Mouse (Mus musculus) MEL (cell line): ENCODE results near the gene Uaca. TPM values are rescaled to one million over a fixed set of nuclear protein-coding genes. Genes with fewer than 3 reads are reported as not detected.

Source experiments
- DNase-seq: peaks from one replicate; pipeline ENCODE4 v3.0.0; 2011; ENCODE audit warnings: low read depth, low spot score
- H3K27ac ChIP-seq: 2 replicates; pipeline ENCODE4 v1.5.1; 2012; ENCODE audit warnings: low read depth, mild to moderate bottlenecking, control low read depth, low read length, moderate library complexity; ENCODE audit not compliant: control insufficient read depth
- H3K27me3 ChIP-seq, 2 experiments: fragments of 150-350 bp in 1 of 2; sonication (generic) in 1 of 2; 2 replicates each; pipeline ENCODE4 v1.6.1; 2012; ENCODE audit warnings: low read length in 2 of 2, mild to moderate bottlenecking in 2 of 2, improper control_type of control experiment in 1 of 2, moderate library complexity in 1 of 2; ENCODE audit not compliant: insufficient read depth in 2 of 2, control insufficient read depth in 1 of 2
- H3K36me3 ChIP-seq, 2 experiments: 2 replicates each; pipeline ENCODE4 v1.6.1; 2012 to 2014; ENCODE audit warnings: low read length in 2 of 2, improper control_type of control experiment in 1 of 2, inconsistent platforms in 1 of 2, mild to moderate bottlenecking in 1 of 2; ENCODE audit not compliant: insufficient read depth in 2 of 2, control insufficient read depth in 1 of 2
- H3K4me1 ChIP-seq, 2 experiments: fragments of 150-350 bp in 1 of 2; sonication (generic) in 1 of 2; 2 replicates each; pipeline ENCODE4 v1.6.1; 2012; ENCODE audit warnings: low read length in 2 of 2, improper control_type of control experiment in 1 of 2, mild to moderate bottlenecking in 1 of 2; ENCODE audit not compliant: insufficient read depth in 2 of 2, control insufficient read depth in 1 of 2
- H3K4me3 ChIP-seq, 2 experiments: fragments of 150-350 bp in 1 of 2; sonication (generic) in 1 of 2; 2 replicates each; pipeline ENCODE4 v1.5.1; 2012; ENCODE audit warnings: low read depth in 2 of 2, low read length in 2 of 2, mild to moderate bottlenecking in 2 of 2, moderate library complexity in 2 of 2, control low read depth in 1 of 2, improper control_type of control experiment in 1 of 2; ENCODE audit not compliant: control insufficient read depth in 1 of 2, insufficient read depth in 1 of 2
- H3K79me2 ChIP-seq: 2 replicates; pipeline ENCODE4 v1.6.1; 2012; ENCODE audit warnings: mild to moderate bottlenecking, low read length, moderate library complexity; ENCODE audit not compliant: control insufficient read depth, poor library complexity, insufficient read depth
- H3K9ac ChIP-seq: 2 replicates; pipeline ENCODE4 v1.6.1; 2012; ENCODE audit warnings: low read depth, mild to moderate bottlenecking, control low read depth, low read length, moderate library complexity; ENCODE audit not compliant: control insufficient read depth, poor library complexity, severe bottlenecking
- H3K9me3 ChIP-seq: fragments of 150-350 bp; sonication (generic); replicated peaks from 2 replicates; pipeline ENCODE4 v1.6.1; 2012; ENCODE audit warnings: mild to moderate bottlenecking, low read length, improper control_type of control experiment, moderate library complexity; ENCODE audit not compliant: insufficient read depth
- BHLHE40 ChIP-seq: IDR thresholded peaks from 2 replicates; pipeline ENCODE4 v1.6.1; 2012; ENCODE audit warnings: low read depth, mild to moderate bottlenecking, inconsistent platforms, low read length, improper control_type of control experiment, borderline replicate concordance
- CHD1 ChIP-seq: IDR thresholded peaks from 2 replicates; pipeline ENCODE4 v1.6.1; 2012; ENCODE audit warnings: low read depth, mild to moderate bottlenecking, inconsistent platforms, low read length, improper control_type of control experiment
- E2F4 ChIP-seq: IDR thresholded peaks from 2 replicates; pipeline ENCODE4 v1.6.1; 2011; ENCODE audit warnings: low read depth, low read length, improper control_type of control experiment, borderline replicate concordance
- ELF1 ChIP-seq: IDR thresholded peaks from 2 replicates; pipeline ENCODE4 v1.6.1; 2014; ENCODE audit warnings: low read depth, mild to moderate bottlenecking, inconsistent platforms, low read length, improper control_type of control experiment, moderate library complexity
- GATA1 ChIP-seq: IDR thresholded peaks from 2 replicates; pipeline ENCODE4 v1.6.1; 2011; ENCODE audit warnings: low read depth, low read length, improper control_type of control experiment
- JUND ChIP-seq: IDR thresholded peaks from 2 replicates; pipeline ENCODE4 v1.6.1; 2011; ENCODE audit warnings: low read depth, mild to moderate bottlenecking, improper control_type of control experiment, low read length
- KAT2A ChIP-seq: conservative IDR thresholded peaks from 2 replicates; pipeline ENCODE4 v1.6.1; 2012; ENCODE audit warnings: low read depth, low read length, improper control_type of control experiment, inconsistent platforms
- MAX ChIP-seq: IDR thresholded peaks from 2 replicates; pipeline ENCODE4 v1.6.1; 2011; ENCODE audit warnings: low read length, improper control_type of control experiment
- MAZ ChIP-seq: IDR thresholded peaks from 2 replicates; pipeline ENCODE4 v1.6.1; 2012; ENCODE audit warnings: low read depth, mild to moderate bottlenecking, inconsistent platforms, low read length, improper control_type of control experiment
- MEF2A ChIP-seq: IDR thresholded peaks from 2 replicates; pipeline ENCODE4 v1.6.1; 2014; ENCODE audit warnings: low read depth, mild to moderate bottlenecking, inconsistent platforms, low read length, improper control_type of control experiment; ENCODE audit not compliant: poor library complexity, insufficient replicate concordance, severe bottlenecking; ENCODE audit errors: extremely low read depth
- MYC ChIP-seq: IDR thresholded peaks from 2 replicates; pipeline ENCODE4 v1.6.1; 2011; ENCODE audit warnings: low read depth, mild to moderate bottlenecking, low read length, improper control_type of control experiment, moderate library complexity
- NELFE ChIP-seq: IDR thresholded peaks from 2 replicates; pipeline ENCODE4 v1.6.1; 2011; ENCODE audit warnings: low read depth, low read length, improper control_type of control experiment
- NRF1 ChIP-seq: IDR thresholded peaks from 2 replicates; pipeline ENCODE4 v1.6.1; 2014; ENCODE audit warnings: low read depth, mild to moderate bottlenecking, inconsistent platforms, low read length, improper control_type of control experiment, moderate library complexity; ENCODE audit not compliant: poor library complexity, insufficient read depth, severe bottlenecking
- POLR2A ChIP-seq, 2 experiments: IDR thresholded peaks; 2 replicates each; pipeline ENCODE4 v1.6.1; 2011 to 2012; ENCODE audit warnings: low read length in 2 of 2, mild to moderate bottlenecking in 2 of 2, control low read depth in 1 of 2, improper control_type of control experiment in 1 of 2, low read depth in 1 of 2, moderate library complexity in 1 of 2; ENCODE audit not compliant: control insufficient read depth in 1 of 2, insufficient read depth in 1 of 2, poor library complexity in 1 of 2
- POLR2AphosphoS5 ChIP-seq: IDR thresholded peaks from 2 replicates; pipeline ENCODE4 v1.6.1; 2012; ENCODE audit warnings: low read depth, borderline replicate concordance, mild to moderate bottlenecking, inconsistent platforms, low read length, moderate library complexity, mixed read lengths
- RAD21 ChIP-seq: IDR thresholded peaks from 2 replicates; pipeline ENCODE4 v1.6.1; 2011; ENCODE audit warnings: mild to moderate bottlenecking, low read depth, low read length, improper control_type of control experiment
- RCOR1 ChIP-seq: IDR thresholded peaks from 2 replicates; pipeline ENCODE4 v1.6.1; 2012; ENCODE audit warnings: low read depth, mild to moderate bottlenecking, inconsistent platforms, low read length, improper control_type of control experiment
- SMC3 ChIP-seq: IDR thresholded peaks from 2 replicates; pipeline ENCODE4 v1.6.1; 2011; ENCODE audit warnings: low read depth, low read length, improper control_type of control experiment
- TBP ChIP-seq: IDR thresholded peaks from 2 replicates; pipeline ENCODE4 v1.8.0; 2011; ENCODE audit warnings: low read depth, low read length, improper control_type of control experiment
- USF1 ChIP-seq: IDR thresholded peaks from 2 replicates; pipeline ENCODE4 v1.6.1; 2014; ENCODE audit warnings: low read depth, mild to moderate bottlenecking, inconsistent platforms, low read length, improper control_type of control experiment, moderate library complexity
- ZC3H11A ChIP-seq: IDR thresholded peaks from 2 replicates; pipeline ENCODE4 v1.6.1; 2012; ENCODE audit warnings: low read depth, mild to moderate bottlenecking, inconsistent platforms, low read length, improper control_type of control experiment
- ZKSCAN1 ChIP-seq: IDR thresholded peaks from 2 replicates; pipeline ENCODE4 v1.6.1; 2012; ENCODE audit warnings: low read depth, mild to moderate bottlenecking, inconsistent platforms, low read length, improper control_type of control experiment, moderate library complexity
- ZMIZ1 ChIP-seq: IDR thresholded peaks from 2 replicates; pipeline ENCODE4 v1.6.1; 2012; ENCODE audit warnings: low read depth, mild to moderate bottlenecking, inconsistent platforms, low read length, improper control_type of control experiment, moderate library complexity
- polyA plus RNA-seq, 2 experiments: library from polyadenylated mRNA; stranded (reverse) in 1 of 2; unstranded in 1 of 2; fragments of >175 nt in 1 of 2; fragments of >200 nt in 1 of 2; gene quantifications; 2 replicates each; pipeline versions ENCODE4 v1.2.1 to v1.2.4; 2012; ENCODE audit warnings: low replicate concordance in 2 of 2, low read depth in 1 of 2; ENCODE audit not compliant: insufficient read length in 2 of 2, insufficient read depth in 1 of 2, missing spikeins in 1 of 2
- total RNA-seq: library from RNA; depleted of rRNA; stranded (reverse); fragments of 300-350 nt; gene quantifications from 2 replicates; pipeline ENCODE4 v1.2.3, GENCODE M21; 2012

The Uaca gene
- total and polyA plus RNA-seq, 3 experiments = 10.9 to 11.4 TPM; not detected in 1

- H3K27me3 ChIP-seq = peaks cover 0 to 2% of the 10 kb centered on the region in 2 experiments; a peak in 1 of 4 replicates
- no peak for TF ChIP-seq ZMIZ1
- TF ChIP-seq E2F4 = no peak
- no peak for TF ChIP-seq ZC3H11A
- TF ChIP-seq USF1 = no peak
- TF ChIP-seq TBP = no peak
- no peak for TF ChIP-seq RAD21
- TF ChIP-seq SMC3 = no peak
- TF ChIP-seq NRF1 = no peak
- no peak for TF ChIP-seq BHLHE40
- H3K27ac ChIP-seq = no peak overlapping the region
- H3K79me2 ChIP-seq = no peaks in the 10 kb centered on the region
- H3K9me3 ChIP-seq = no peaks in the 10 kb centered on the region
- no peak overlapping the region for H3K9ac ChIP-seq
- no peaks in the 10 kb centered on the region for H3K36me3 ChIP-seq
- no peaks in the 10 kb centered on the region for H3K4me1 ChIP-seq
- DNase-seq = no peak
- no peak overlapping the region for H3K4me3 ChIP-seq
These were observed 554 bp downstream of the Uaca start for GRCm38 (mm10) chr9:60794841-60795351.

- H3K79me2 ChIP-seq = no peaks in the 10 kb centered on the region
- no peak for TF ChIP-seq MAZ
- no peak for TF ChIP-seq POLR2A (IDR thresholded peaks at IDR 0.05; ENCODE audit: control insufficient read depth in 1 of 2, insufficient read depth in 1 of 2, low read depth in 1 of 2, low read length in 2 of 2, poor library complexity in 1 of 2)
- no peak for TF ChIP-seq RCOR1
- no peak for TF ChIP-seq CHD1
- no peak for TF ChIP-seq ELF1
- no peak for TF ChIP-seq ZC3H11A
- TF ChIP-seq MYC = no peak
- TF ChIP-seq ZKSCAN1 = no peak
- TF ChIP-seq NELFE = no peak
- TF ChIP-seq MAX = no peak
- TF ChIP-seq MEF2A = no peak
- no peak for TF ChIP-seq GATA1
- no peak for TF ChIP-seq POLR2AphosphoS5
- TF ChIP-seq KAT2A = no peak
- no peak for TF ChIP-seq JUND
- TF ChIP-seq, all 39 proteins: peak for 0
- H3K4me1 ChIP-seq = no peaks in the 10 kb centered on the region
- no peak overlapping the region for H3K4me3 ChIP-seq
- no peak for DNase-seq
- no peaks in the 10 kb centered on the region for H3K9me3 ChIP-seq
- H3K9ac ChIP-seq = no peak overlapping the region
- H3K36me3 ChIP-seq = no peaks in the 10 kb centered on the region
- H3K27ac ChIP-seq = no peak overlapping the region
- peaks cover 0 to 2% of the 10 kb centered on the region in 2 experiments; a peak in 1 of 4 replicates for H3K27me3 ChIP-seq
These were observed 1.7 kb downstream of the Uaca start for GRCm38 (mm10) chr9:60796076-60796475.
